Mouse (Mus musculus): Measurements from ENCODE around the gene B3gnt2.

DNA sequence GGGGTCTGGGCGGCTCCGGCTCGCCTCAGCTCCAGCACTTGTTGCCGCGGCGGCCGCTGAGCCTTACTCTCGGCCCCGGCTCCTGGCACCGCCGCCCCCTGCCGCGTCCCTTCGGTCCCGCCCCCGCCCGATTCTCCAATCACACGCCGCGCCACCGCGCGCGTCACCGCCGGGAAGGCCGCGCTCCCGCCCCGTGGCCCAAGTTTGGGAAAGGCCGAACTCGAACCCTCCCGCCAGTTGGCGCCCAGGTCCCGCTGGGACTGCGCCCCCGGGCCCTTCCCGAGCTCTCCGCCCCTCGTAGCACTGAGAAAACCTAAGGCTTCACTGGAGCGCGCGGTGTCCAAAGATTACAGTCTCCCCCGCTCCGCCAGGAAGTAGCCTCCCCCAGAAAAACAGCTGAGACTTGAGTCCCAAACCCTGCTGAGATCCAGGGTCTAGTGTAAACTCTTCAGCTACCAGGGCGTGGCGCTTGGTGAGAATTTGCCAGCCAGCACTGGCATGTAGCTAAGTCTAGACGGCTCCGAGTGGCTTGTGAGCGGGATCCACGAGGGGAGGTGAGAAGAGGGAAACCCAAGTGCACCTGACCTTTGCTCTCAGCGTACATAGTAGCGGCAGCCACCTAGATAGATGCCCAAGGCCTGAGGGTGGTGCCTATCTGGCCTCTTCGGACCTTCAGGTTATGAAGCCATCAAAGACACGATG, 977 bp downstream of the B3gnt2 start:
- TF ChIP-seq MAX (IDR thresholded peaks at IDR 0.05; ENCODE audit: low read depth) (no peak), POLR2A (IDR thresholded peaks at IDR 0.05; ENCODE audit: insufficient read length, low read depth) (peak; percentile 91), SRF (IDR thresholded peaks at IDR 0.05; ENCODE audit: control insufficient read depth, insufficient read length, low read depth) (peak; percentile 89), POLR2AphosphoS2 (IDR thresholded peaks at IDR 0.05; ENCODE audit: insufficient read length, low read depth) (peak; percentile 84), MYOG (IDR thresholded peaks at IDR 0.05; ENCODE audit: control insufficient read depth in 1 of 3, insufficient read depth in 1 of 3, insufficient read length in 2 of 3, low read depth in 2 of 3) (peak in 2 of 3 experiments; percentile 3 to 55), USF1 (IDR thresholded peaks at IDR 0.05; ENCODE audit: low read depth) (no peak), MYOD1 (IDR thresholded peaks at IDR 0.05; ENCODE audit: control insufficient read depth in 1 of 3, insufficient read length in 2 of 3, low read depth in 2 of 3) (peak in 1 of 3 experiments; percentile 49), TCF12 (IDR thresholded peaks at IDR 0.05; ENCODE audit: insufficient read depth, poor library complexity, severe bottlenecking) (no peak), CEBPB (IDR thresholded peaks at IDR 0.05; ENCODE audit: insufficient read depth, poor library complexity, severe bottlenecking) (no peak), REST (IDR thresholded peaks at IDR 0.05; ENCODE audit: insufficient read depth, insufficient read length) (no peak), E2F4 (IDR thresholded peaks at IDR 0.05; ENCODE audit: insufficient read depth) (peak; percentile 48), TCF3 (IDR thresholded peaks at IDR 0.05; ENCODE audit: insufficient read length, low read depth) (no peak)

All from myocyte (in vitro differentiated cells).